Mouse (Mus musculus): ENCODE results near the gene Top2a.

Top2a gene

GRCm38 (mm10) chr11:99023500-99024467, at the start of gene Top2a:
Gene Top2a (minus strand): TSS chr11:99024189.
- in situ Hi-C loops (cut with MboI, MseI) = loop anchor here (10.0 kb wide), 1 partner anchor 1199 kb away; no protein-coding TSS in a partner anchor

GRCm38 (mm10) chr11:99073781-99074180, 49.8 kb upstream of the Top2a start:
- in situ Hi-C loops (cut with MboI, MseI) = no loop called here

GRCm38 (mm10) chr11:99071866-99072265, 47.9 kb upstream of the Top2a start:
- in situ Hi-C loops (cut with MboI, MseI) = no loop called here

- in situ Hi-C loops (cut with MboI, MseI) = no loop called here
Measured at GRCm38 (mm10) chr11:99068455-99068854, 44.5 kb upstream of the Top2a start.

- in situ Hi-C loops (cut with MboI, MseI) = no loop called here
Measured at GRCm38 (mm10) chr11:99067591-99067990, 43.6 kb upstream of the Top2a start.

- in situ Hi-C loops (cut with MboI, MseI) = no loop called here
Measured at GRCm38 (mm10) chr11:99065979-99066378, 42.0 kb upstream of the Top2a start.

- in situ Hi-C loops (cut with MboI, MseI) = no loop called here
Measured at GRCm38 (mm10) chr11:99065353-99065752, 41.4 kb upstream of the Top2a start.

GRCm38 (mm10) chr11:99063406-99064131, 39.6 kb upstream of the Top2a start:
- in situ Hi-C loops (cut with MboI, MseI) = no loop called here

GRCm38 (mm10) chr11:99062661-99063060, 38.7 kb upstream of the Top2a start:
- in situ Hi-C loops (cut with MboI, MseI) = no loop called here

GRCm38 (mm10) chr11:99060435-99060834, 36.4 kb upstream of the Top2a start:
- in situ Hi-C loops (cut with MboI, MseI) = no loop called here

- in situ Hi-C loops (cut with MboI, MseI) = no loop called here
Measured at GRCm38 (mm10) chr11:99055571-99056452, 31.8 kb upstream of the Top2a start.

- in situ Hi-C loops (cut with MboI, MseI) = no loop called here
Measured at GRCm38 (mm10) chr11:99055143-99055542, 31.2 kb upstream of the Top2a start.

- in situ Hi-C loops (cut with MboI, MseI) = no loop called here
Measured at GRCm38 (mm10) chr11:99047643-99048042, 23.7 kb upstream of the Top2a start.

GRCm38 (mm10) chr11:99047120-99047519, 23.1 kb upstream of the Top2a start:
- in situ Hi-C loops (cut with MboI, MseI) = no loop called here

- in situ Hi-C loops (cut with MboI, MseI) = no loop called here
Measured at GRCm38 (mm10) chr11:99045159-99045889, 21.3 kb upstream of the Top2a start.

GRCm38 (mm10) chr11:99044306-99044705, 20.3 kb upstream of the Top2a start:
- in situ Hi-C loops (cut with MboI, MseI) = no loop called here

GRCm38 (mm10) chr11:99043632-99044031, 19.6 kb upstream of the Top2a start:
- in situ Hi-C loops (cut with MboI, MseI) = no loop called here

- in situ Hi-C loops (cut with MboI, MseI) = no loop called here
Measured at GRCm38 (mm10) chr11:99042834-99043431, 18.9 kb upstream of the Top2a start.

- in situ Hi-C loops (cut with MboI, MseI) = no loop called here
Measured at GRCm38 (mm10) chr11:99041841-99042780, 18.1 kb upstream of the Top2a start.

All from T-helper 1 cell (primary cell).